Mouse (Mus musculus) small intestine, adult 2 months (tissue): ENCODE data around the gene Efcab5. TPM values are rescaled to one million over a fixed set of nuclear protein-coding genes. Genes with fewer than 3 reads are reported as not detected.

Experiments
- H3K27ac ChIP-seq: fragments of 200-500 bp; 2 replicates; pipeline ENCODE4 v1.5.1; 2012; ENCODE audit warnings: low read depth, low read length, control low read depth, inconsistent platforms; ENCODE audit not compliant: insufficient read depth
- H3K27me3 ChIP-seq: fragments of 200-500 bp; 2 replicates; pipeline ENCODE4 v1.6.1; 2012; ENCODE audit warnings: mild to moderate bottlenecking, moderate library complexity, low read length, inconsistent platforms; ENCODE audit not compliant: control insufficient read depth, insufficient read depth
- H3K36me3 ChIP-seq: fragments of 200-500 bp; 2 replicates; pipeline ENCODE4 v1.6.1; 2012; ENCODE audit warnings: mild to moderate bottlenecking, low read length, control low read depth, inconsistent platforms; ENCODE audit not compliant: control insufficient read depth, insufficient read depth
- H3K4me1 ChIP-seq: fragments of 200-500 bp; 2 replicates; pipeline ENCODE4 v1.6.1; 2012; ENCODE audit warnings: low read length, inconsistent platforms, mixed read lengths; ENCODE audit not compliant: control insufficient read depth, insufficient read depth, insufficient read length
- H3K4me3 ChIP-seq: fragments of 200-500 bp; 2 replicates; pipeline ENCODE4 v1.5.1; 2012; ENCODE audit warnings: low read depth, mild to moderate bottlenecking, control low read depth, inconsistent platforms, low read length, moderate library complexity
- CTCF ChIP-seq: fragments of 200-500 bp; IDR thresholded peaks from 2 replicates; pipeline ENCODE4 v1.5.1; 2012; ENCODE audit warnings: low read depth, mild to moderate bottlenecking, control low read depth, inconsistent platforms, low read length, moderate library complexity, mixed read lengths; ENCODE audit not compliant: insufficient replicate concordance, insufficient read length; ENCODE audit errors: extremely low read depth
- POLR2A ChIP-seq: fragments of 200-500 bp; IDR thresholded peaks from 2 replicates; pipeline ENCODE4 v1.6.1; 2012; ENCODE audit warnings: low read depth, mild to moderate bottlenecking, control low read depth, inconsistent platforms, low read length, moderate library complexity
- WGBS: fragments of 180-500 bp; shearing (Covaris S2); methylation state at CpG from one replicate; pipeline ENCODE4 v1.1.7; 2018; 5-methylcytosine and 5-hydroxymethylcytosine counted together
- polyA plus RNA-seq: library from polyadenylated mRNA; depleted of rRNA; stranded (reverse); fragments of >200 nt; gene quantifications from 2 replicates; pipeline ENCODE4 v1.2.3, GENCODE M21; 2012; rRNA removed

Gene Efcab5
- polyA plus RNA-seq, 1 experiment: 1.1 TPM

DNA sequence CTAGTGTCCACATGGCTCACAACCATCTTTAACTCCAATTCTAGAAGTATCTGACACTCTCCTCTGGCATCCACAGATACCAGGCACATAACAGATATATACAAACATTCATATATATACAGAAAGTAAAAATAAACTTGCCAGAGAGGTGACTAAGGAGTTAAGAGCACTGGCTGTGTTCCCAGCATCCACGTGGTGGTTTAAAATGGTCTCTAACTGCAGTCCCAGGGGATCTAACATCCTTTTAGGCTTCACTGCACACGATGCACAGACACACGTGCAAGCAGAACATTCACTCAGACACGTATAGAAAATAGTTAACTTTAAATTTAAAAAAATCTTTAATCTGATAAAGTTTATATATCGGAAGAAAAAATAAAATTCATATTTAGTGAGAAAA, 126.8 kb downstream of the Efcab5 start:
- TF ChIP-seq CTCF: no peak
- no peak for TF ChIP-seq POLR2A
- H3K4me3 ChIP-seq: no peak overlapping the region
- H3K4me1 ChIP-seq: no peaks in the 10 kb centered on the region
- no peaks in the 10 kb centered on the region for H3K27me3 ChIP-seq
- WGBS: 75% methylated on average over 5 of the region's 5 CpGs
- no peak overlapping the region for H3K27ac ChIP-seq
- H3K36me3 ChIP-seq: peaks cover 5% of the 10 kb centered on the region

DNA sequence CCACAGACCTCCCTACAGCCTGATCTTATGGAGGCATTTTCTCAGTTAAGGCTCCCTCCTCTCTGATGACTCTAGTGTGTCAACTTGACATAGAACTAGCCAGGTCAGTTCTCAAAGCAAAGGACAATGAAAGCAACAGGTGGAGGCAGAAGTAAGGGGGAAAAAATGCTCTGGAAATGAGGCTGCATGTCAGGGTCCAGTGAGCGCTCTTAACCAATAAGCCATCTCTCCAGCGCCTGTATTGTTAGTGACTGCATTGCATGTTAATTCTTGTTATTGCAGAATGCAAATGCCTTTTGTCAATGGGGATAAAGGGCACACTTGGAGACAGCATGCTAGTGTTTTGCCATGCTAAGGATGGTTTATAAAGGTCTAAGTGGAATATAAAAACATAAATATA, 146.0 kb downstream of the Efcab5 start:
- no peak overlapping the region for H3K27ac ChIP-seq
- WGBS: 95% methylated on average over 2 of the region's 2 CpGs
- H3K27me3 ChIP-seq: no peaks in the 10 kb centered on the region
- H3K36me3 ChIP-seq: peaks cover 20% of the 10 kb centered on the region
- TF ChIP-seq CTCF (no peak), POLR2A (no peak)
- no peaks in the 10 kb centered on the region for H3K4me1 ChIP-seq
- H3K4me3 ChIP-seq: no peak overlapping the region

DNA sequence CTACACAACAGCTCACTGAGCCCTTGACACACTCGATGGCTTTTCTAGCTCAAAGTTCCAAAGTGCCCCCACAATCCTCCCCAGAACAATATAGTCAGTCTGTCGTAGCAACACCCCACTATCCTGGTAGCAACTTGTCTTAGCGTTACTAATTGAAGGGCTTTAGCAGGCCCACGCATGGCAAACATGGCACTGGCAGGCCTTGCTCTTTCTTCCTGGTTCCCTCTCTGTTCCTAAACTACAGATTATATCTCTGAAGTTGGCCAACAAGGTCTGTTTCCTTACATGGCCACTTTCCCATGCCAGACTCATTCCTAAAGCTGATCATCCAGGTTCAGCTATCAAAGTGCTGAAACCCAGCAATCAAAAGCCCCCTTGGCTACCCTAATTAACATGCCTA, 146.9 kb downstream of the Efcab5 start:
- TF ChIP-seq POLR2A (no peak), CTCF (no peak)
- H3K36me3 ChIP-seq: peaks cover 16% of the 10 kb centered on the region
- no peak overlapping the region for H3K4me3 ChIP-seq
- no peak overlapping the region for H3K27ac ChIP-seq
- H3K27me3 ChIP-seq: no peaks in the 10 kb centered on the region
- no peaks in the 10 kb centered on the region for H3K4me1 ChIP-seq
- WGBS: 84% methylated on average over 4 of the region's 4 CpGs

Other genes with a start within 250 kb of the Efcab5 start
- 21.6 and 67.2 TPM in 2 replicates for gene Slc6a4, start 190.4 kb downstream of the Efcab5 start, polyA plus RNA-seq
- 0.27 and 0.41 TPM in 2 replicates for gene Nsrp1, start 110.5 kb downstream of the Efcab5 start, polyA plus RNA-seq
- gene Ssh2, start 27.3 kb upstream of the Efcab5 start, polyA plus RNA-seq: 3.1 and 5.3 TPM in 2 replicates